Mouse (Mus musculus) A20 (cell line): Measurements from ENCODE around the gene Rapgef5.
A peak's percentile ranks its signal among the peaks of the same experiment; 100 is the strongest.

Experiments
- DNase-seq: peaks from one replicate; pipeline ENCODE4 v3.0.0-alpha.2; 2011; ENCODE audit warnings: low read depth, low spot score

Gene Rapgef5

DNA sequence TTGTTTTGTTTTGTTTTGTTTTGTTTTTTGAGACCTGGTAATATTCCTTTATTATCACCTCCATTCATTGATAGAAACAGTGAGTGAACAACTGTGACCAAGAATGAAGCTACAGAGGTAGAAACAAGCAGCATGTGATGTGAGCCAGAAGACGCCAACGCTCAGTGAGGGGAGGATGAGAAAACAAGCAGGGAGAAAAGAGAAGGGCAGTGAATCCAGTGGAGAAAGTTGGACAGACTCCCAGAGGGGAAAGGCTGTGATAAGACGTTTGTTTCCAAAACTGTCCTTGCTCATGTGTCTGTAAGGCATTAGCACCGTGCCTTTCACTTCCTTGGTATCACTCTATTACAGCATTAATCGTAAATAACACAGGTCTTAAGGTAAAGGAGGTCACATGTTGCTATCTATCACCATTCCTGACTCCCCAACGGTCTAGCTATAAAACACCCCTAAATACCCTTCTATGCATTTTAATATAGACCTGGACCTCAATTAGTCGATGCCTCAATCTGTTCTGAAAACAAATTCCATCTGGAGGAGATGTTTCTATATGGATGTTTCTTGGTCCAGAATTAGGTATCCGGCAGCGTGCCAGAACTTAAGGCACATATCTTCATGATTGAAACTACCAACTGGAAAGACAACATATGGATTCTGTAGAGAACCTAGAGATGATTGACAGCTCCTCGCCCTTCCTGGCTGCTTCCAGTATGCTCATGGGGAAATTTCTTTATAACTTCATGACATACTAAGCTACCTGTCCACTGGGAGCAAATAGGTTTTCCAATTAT is 153.5 kb downstream of the Rapgef5 start:
- no peak for DNase-seq

DNA sequence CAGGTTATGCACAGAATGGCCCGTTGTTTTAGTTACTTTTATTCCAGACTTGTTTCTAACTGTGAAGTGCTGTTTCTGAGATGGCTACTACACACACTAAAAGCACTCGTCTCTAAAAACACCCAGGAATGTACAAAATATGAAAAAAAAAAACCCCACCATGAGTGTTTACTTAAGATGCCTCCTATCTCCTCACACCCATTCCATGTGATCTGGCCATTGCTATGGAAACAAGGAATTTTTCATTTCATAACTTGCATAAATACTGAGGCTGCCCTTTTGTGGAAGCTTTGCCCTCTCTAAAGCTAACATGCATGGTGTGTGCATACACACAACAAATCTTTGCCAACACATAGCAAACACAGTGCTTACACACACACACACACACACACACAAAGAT is 156.9 kb downstream of the Rapgef5 start:
- DNase-seq = no peak

DNA sequence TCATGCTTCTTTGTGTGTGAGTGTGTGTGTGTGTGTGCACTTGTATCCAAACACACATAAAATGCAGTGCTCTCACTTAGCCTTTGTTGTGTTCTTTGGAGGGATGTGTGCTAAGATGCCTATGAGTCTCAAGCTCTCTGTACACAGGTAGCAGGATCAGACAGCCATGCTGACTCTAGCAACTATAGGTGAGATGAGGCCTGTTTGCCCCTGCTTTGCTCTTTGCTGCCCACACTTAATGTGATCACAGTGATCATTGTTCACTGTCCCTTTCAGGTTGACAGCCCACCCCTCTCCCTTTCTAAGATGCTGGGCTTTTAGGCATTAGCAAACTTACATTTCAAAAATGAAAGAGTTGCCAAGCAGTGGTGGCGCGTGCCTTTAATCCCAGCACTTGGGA is 158.2 kb downstream of the Rapgef5 start:
- DNase-seq = no peak

DNA sequence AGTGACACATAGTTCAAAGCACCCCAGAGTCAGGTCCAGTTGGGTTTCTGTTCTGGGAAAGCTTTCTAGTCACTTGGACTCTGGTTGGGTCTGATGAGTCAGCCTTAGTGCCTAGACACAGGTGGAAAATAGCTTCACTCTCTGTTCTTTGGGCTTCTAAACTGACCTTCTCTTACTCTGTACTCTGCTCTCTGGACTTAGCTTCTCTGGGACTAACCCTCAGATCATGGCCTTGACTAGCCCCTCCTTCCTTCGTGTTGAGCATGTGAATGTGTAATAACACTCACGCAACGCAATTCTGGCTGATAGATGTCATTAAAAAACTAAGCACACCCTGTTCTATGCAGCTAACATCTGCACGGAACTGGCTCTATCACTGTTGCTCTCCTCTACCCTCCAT is 160.0 kb downstream of the Rapgef5 start:
- no peak for DNase-seq

DNA sequence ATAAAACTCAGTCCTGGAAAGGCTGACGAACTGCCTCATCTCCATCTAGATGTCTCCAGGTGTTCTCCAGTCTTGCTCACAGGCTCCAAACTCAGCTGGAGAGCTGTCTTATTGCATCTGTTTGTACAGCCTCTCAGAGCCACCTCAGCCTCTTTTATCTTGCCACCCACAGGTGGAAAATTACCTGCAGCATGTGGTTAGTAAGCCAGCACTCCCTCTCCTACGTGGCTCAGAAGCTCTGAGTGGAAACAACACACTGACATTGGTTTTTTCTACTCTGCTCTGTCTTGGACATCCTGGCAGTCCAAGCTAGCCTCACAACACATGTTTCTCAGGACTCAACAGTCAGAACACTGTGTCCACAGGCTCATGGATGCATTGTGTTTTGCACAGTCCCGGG is 162.6 kb downstream of the Rapgef5 start:
- no peak for DNase-seq

DNA sequence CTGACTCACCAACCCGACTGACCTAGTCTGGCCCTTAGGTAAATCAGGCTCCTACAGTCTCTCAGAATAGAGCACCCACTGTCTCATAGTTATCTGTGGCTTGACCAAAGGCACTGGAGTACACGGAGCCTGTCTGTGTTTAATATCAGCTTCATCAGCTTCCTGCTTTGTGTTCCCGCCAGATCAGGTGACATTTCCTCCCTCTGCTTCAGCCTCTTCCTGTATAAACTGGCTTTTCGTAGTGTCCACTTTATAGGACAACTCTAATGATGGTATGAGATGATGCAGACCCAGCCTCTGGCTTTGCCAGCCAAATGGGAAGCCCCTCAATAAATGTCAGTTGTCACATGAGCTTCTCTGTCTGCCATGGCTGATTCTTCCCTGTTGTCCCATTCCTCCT is 163.5 kb downstream of the Rapgef5 start:
- DNase-seq = no peak

DNA sequence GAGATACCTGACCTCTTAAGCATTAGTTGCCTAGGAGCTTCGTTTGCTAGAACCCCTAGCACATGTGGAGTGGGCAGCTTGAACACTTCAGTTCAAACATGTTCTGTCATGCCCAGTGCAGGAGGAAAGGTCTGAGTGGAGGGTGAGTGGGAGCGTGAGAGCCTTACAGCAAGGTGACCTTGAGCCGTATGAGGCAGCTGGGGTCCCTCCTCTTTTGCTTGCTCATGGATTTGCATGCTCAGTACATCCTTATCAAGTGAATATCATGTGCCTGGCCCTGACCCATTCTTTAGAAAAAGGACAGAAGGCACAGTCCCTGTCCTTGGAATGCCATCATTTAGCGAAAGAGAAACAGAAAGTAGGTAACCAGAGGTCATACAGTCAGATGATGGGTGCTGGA is 165.0 kb downstream of the Rapgef5 start:
- no peak for DNase-seq

DNA sequence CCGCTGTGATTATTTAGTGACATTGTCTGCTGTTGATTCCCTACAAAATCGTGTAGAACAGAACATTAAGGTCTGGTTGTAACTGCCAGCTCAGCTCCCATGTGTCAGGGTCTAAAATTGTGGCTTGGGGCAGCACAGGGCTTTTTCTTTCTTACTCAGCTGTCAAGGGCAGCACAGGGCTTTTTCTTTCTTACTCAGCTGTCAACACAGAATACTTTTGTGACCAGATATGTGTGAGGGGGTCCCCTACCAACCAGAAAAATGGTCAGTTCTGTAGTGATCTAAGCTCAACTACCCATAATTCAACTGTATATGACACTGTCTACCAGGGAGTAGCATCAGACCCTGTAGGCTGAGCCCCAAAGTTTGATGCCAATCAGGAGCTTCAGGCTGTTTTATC is 167.1 kb downstream of the Rapgef5 start:
- no peak for DNase-seq

DNA sequence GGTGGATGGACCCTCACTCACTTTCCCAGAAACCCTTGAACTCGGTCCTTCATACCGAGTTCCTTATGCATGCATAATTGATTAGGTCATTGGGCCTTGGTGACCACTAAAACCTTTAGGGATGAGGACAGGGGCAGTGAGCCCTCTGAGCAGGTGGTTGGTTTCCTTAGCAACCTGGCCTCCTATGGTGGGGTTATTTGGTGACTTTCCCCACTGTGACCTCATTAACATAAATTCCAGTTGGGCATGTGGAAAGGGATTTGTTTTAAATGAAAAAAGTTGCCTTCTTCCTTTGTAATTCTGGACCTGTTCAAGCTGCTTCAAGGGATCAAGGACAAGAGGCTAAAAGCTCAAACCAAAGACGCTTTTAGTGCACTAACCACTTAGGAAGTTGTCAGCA is 167.7 kb downstream of the Rapgef5 start:
- DNase-seq = no peak

DNA sequence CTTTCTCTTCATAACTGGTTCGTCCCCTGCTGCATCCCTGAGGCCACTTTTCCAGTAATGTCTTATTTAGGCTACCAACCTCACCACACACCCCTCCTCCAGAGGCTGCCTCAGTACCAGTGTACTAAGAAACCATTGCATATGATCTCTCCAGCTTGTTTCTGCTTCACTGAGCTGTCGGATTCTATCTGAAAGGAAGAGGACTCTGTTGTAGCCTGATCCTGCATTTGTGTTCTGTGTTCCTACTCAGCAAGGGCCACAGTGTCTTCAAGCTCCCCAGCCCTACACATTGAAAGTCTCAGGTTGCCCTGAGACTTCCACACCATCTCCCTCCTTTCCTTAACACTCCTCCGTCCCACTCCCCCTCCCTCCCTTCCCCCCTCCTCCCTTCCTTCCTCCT is 168.5 kb downstream of the Rapgef5 start:
- no peak for DNase-seq

DNA sequence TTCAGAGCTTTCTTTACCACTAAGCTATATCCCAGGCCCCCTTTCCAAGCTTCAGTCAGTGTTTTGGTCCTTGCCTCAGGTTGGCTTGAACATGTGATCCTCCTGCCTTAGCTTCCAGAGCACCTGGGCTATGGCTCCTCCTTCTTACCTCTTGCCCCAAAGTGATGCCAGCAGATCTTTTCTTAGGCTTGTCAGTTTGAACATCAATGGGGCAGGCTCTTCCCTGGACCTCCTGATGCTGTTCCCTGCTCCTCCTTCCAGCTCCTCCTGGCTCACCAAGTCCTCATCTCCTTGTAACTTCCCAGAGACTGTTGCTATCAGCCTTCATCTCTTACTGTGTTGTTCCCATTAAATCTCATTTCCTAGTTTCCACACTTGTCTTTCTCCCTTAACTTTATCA is 169.1 kb downstream of the Rapgef5 start:
- DNase-seq = no peak

DNA sequence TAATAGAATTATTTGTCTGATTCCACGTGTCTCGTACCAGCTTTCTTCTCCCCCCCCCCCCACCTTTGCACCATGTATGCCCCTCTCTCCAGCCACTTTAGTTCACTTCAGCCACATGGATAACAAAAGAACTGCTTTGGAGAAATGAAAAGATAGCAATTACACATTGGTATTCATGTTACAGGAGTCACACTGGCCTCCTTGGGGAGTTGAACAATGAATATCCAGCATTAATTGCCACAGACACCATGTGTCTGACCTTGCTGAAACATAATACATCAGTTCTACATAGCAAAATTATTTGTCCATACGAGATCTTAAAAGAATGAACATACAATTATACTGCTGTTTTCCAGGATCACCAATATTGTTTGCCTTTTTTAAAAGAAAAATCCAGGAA is 170.5 kb downstream of the Rapgef5 start:
- no peak for DNase-seq

DNA sequence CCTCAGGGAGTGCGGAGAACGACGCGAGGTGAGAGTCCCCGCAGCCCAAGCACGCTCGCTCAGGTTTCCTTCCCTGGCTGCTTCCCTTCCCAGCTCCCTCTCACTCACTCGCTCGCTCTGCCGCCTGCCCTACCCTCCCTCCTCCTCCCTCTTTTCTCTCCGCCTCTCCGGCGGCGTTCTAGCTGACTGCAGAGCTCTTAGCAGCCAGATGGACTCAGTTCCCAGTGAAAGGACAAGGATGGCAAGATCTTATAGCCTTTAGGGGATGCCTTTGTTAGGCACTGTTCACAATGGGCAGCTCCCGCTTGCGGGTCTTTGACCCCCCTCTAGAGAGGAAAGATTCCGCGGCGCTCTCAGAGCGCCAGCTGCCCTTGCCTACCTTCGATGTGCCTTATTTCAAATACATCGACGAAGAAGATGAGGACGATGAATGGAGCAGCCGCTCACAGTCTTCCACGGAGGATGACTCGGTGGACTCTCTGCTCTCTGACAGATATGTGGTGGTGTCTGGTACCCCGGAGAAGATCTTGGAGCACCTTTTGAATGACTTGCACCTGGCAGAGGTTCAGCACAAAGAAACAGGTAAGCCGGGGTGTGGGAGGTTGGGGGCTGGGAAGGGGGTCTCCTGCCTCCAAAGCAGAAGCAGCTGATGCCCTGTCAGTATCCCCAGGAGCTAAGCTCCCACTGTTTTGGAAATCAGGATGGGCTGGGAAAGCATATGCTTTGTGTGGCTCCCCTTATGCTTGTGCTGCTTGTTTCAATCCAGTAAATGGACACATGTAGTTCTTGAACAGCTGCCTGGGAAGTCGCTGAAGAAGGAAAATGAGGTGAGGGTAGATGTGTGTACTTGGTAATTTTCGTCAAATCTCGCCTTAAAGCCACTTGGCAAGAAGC is 172.6 kb downstream of the Rapgef5 start:
- no peak for DNase-seq

DNA sequence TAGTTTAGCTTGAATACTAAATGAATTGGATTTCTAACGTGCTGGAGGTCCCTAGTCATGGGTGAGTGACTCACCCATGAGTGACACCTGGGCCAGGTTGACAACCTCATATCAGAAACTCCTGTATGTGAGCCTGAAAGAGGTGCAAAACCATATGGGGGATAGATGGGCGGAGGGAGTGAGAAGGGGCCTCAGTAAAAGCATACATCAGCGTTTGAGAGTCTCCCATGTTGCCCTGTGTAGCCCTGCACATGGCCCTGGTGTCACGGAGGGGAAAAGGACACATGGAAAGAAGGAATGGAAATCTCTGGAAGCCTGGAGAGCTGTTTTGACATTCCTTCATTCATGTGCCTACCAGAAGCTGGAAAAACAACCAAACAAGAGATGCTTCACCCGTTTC is 175.1 kb downstream of the Rapgef5 start:
- no peak for DNase-seq

DNA sequence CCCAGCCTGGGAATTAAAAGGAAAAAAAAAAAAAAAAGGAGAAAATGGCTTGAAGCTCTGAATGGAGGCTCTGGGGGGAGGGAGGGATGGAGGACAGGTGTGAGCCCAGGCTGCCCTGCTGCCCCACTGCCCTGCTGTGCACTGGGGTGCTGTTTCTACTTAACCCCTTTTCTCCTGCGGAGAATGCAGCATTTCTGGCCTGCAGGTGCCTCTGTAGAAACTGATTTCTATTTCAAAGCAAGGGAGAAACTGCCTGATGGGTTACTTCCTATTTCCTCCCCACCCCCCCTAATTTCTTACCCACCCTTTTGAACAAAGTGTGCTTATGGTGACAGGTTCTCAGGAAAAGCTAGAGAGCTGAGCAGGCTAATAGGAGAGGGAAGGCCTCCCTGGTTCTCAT is 176.5 kb downstream of the Rapgef5 start:
- peak; percentile 61 for DNase-seq

DNA sequence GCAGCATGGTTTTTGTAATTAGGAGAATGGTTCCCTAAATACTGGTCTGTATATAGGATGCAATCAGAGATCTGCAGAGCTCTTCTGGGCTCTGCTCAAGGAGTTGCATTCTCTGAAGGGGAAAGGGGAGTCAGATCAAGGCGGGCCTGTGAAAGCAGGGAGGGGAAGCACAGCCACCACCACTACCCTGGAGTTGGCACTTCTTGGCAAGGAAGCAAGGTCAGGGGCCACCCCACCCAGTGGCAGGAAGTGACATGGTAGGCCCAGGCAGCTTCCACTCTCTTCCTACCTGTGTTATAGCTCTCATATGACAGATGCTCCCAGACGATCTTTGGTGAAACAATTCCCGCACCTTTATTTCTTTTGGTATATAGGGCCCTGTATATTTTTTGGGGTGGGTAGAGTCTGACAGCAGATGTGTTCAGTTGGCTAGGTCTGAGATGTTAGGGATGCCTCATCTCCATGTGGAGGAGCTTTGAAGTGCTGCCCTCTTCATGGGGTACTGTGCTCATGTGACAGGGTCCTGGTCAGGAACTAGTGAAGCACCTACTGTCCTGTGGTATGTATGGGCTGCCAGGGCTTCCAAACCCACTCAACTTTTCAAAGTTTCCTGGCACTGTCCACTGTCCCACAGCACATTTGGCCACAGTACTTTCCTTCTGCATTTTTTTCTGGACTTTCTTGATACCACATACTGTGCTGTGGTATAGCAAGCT is 183.8 kb downstream of the Rapgef5 start:
- no peak for DNase-seq

DNA sequence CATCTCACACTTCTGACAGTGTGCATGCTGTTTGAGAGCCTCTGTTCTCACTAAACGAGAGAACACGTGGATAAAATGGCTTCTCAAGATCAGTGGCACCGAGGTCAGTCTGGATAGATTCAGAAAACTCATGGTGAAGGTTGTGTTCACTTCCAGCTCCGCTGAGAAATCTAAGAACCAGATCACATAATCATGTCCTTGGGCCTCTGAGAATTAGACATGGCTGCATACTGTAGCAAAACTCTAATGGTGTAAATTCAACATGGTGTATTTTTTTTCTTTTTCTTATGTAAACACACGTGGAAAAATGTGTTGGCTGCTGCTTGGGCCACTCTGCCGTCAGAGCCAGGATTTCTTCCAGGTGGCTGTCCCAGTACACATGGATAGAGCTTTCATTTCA is 184.6 kb downstream of the Rapgef5 start:
- DNase-seq = no peak

DNA sequence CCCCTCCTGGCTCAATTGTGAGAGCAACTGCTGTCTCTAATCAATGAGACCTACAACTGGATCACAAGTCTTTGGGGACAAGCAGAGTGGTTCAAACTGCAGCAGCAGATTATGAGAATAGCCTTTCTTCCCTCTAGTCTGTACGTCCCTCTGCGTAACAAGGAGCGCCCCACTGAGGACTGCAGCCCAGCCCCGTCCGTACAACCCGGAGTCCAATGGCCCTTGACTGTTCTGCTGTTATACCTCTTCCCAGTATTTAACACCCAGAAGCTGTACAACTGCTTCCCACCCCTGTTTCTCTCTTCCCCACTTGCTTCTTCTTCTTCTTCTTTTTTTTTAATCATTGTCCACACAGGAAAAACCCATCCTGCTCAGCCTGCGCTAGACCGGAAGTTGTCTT is 186.0 kb downstream of the Rapgef5 start:
- DNase-seq = no peak

DNA sequence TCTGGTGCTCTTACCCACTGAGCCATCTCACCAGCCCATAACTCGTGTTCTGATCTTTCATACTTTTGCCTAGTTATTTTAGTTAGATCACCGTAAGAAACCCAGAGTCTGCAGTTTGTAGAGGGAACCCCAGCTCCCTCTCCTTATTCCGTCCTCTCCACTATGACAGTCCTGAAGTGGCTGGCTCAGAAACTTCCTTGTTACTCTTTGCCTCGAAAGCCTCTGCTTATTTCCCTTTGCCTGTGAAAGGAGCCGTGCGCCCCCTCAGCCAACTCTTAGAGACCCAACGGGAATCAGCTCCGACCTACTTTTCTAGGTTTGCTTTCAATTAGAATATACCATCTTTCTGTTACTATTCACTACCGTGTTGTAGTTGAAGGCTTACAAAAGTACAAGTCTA is 186.6 kb downstream of the Rapgef5 start:
- no peak for DNase-seq

DNA sequence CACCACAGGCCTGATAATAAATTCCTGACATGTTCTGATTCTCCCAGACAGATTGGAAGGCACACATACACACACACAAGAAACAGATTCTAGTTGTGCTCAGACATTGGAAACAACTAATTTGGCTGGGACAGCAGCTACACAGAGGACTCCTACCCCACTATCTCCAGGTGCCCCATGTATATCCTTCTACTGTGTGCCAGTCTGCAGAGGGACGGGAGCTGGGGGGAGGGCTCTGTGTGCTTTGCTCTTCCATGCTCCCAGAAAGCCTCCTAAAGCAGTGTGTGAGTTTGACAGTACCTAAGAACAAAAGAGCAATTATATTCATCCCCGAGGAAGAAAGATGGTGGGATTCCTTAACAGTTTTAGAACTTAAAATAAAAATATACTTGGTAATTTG is 187.1 kb downstream of the Rapgef5 start:
- no peak for DNase-seq

DNA sequence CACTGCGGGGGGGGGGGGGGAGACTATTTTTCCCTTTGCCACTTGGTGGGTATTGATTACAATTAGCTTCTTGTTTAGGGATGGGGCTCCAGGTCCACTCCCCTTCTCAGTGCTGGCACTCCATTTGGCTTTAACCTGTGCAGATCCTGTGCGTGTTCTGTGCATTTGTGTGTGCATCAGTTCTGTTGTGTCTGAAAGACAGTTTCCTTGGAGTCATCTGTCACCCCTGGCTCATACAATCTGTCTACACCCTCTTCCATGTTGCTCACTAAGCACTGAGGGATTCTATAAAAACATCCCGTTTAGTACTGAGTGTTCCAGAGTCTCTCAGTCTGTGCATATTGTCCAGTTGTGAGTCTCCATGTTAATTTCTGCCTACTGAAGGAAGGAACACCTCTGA is 189.0 kb downstream of the Rapgef5 start:
- DNase-seq = no peak

DNA sequence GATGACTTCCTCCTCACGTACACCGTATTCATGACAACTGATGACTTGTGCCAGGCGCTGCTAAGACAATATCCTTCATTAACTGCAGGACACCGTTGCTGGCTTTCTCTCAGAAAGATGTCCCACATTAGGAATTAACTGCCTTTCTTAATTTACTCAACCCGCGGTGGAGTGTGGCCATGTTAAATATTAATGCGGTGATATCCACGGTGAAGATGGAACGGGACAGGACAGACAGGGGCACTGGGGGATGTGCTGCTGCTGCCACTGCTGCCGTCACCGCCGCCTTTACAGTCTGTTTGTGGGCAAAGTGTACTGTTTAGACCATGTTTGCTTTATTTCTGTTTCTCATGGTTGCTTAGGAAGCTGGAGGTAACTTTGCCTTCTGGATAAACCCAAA is 193.0 kb downstream of the Rapgef5 start:
- no peak for DNase-seq
